Mouse (Mus musculus): ENCODE data around the gene Lpp.

DNA sequence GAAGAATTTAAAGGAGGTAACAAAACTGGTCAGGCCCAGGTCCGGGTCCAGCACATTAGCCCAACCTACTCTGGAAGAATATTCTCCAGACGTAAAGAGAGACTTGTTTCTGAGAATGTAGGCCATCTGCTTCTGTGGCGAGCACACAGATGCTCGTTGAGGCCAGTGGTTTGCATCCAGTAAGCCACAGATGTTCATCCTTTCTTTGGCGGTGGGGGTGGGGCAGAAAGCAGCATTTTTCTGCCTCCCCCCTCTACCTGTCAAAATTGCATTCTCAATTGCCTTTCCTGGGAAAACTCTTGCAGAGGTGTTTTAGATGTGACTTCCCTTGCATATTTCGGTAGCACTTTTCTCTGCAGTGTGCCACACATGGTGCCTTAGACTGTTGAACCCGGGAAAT lies 493.6 kb downstream of the Lpp start:
- TF ChIP-seq POLR2A (IDR thresholded peaks at IDR 0.05; ENCODE audit: borderline replicate concordance, control insufficient read depth, low read depth, low read length) = no peak
- TF ChIP-seq CTCF (IDR thresholded peaks at IDR 0.05; ENCODE audit: control insufficient read depth, insufficient read depth, low read length) = no peak
